Mouse (Mus musculus): ENCODE data around the gene Bmp6. TPM values are rescaled to one million over a fixed set of nuclear protein-coding genes. Genes with fewer than 3 reads are reported as not detected.

The Bmp6 gene
- polyA plus RNA-seq, 1 experiment from 2014 or later, result 1.1 TPM

GRCm38 (mm10) chr13:38520299-38520698 is 175.4 kb downstream of the Bmp6 start:
- WGBS, result 92% methylated on average over 11 of the region's 11 CpGs
- Histone ChIP-seq H3K36me3 (ENCODE audit: control insufficient read depth, insufficient read depth) (peaks cover 64% of the 10 kb centered on the region), H3K4me1 (replicated peaks; ENCODE audit: control insufficient read depth, insufficient read depth, low read length) (0 out of 2 replicates have a peak, but pooled peaks cover 3% of the 10 kb centered on the region), H3K4me3 (ENCODE audit: low read depth, low read length) (no peak overlapping the region), H3K4me2 (replicated peaks; ENCODE audit: low read depth) (no peak overlapping the region), H3K9me3 (ENCODE audit: control insufficient read depth) (no peaks in the 10 kb centered on the region), H3K27ac (ENCODE audit: low read depth, low read length) (no peak overlapping the region), H3K27me3 (replicated peaks; ENCODE audit: control insufficient read depth, insufficient read depth, low read length) (no peaks in the 10 kb centered on the region), H3K9ac (ENCODE audit: low read depth, low read length) (no peak overlapping the region)
- no peak for ATAC-seq
- no peak for TF ChIP-seq CTCF (IDR thresholded peaks at IDR 0.05; ENCODE audit: low read depth)

DNA sequence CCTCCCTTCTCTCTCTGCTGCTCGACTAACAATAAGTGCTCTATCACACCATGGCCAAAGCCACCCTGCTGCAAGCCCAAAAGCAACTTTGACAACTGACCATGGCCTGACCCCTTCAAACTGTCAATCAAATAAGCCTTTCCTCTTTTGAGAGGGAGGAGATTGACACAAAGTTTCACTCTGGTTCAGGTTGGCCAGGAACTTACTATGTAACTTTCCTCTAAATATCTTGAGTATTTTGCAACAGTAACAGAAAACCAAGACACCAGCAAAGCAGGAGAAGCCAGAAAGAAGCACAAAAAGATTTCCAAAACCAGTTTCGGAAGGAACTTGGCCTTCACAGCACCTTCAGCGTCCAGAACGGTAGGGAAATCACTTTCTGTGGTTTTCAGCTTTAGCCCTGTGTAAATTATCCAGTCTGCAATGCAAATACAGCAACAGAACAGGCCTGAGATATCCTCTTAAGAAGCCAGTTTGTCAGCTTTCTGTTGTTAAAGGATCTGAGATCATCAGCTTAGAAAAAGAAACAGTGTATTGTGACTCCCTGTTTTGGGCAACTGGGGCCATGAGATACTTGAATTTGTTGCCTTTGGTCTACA is 177.2 kb downstream of the Bmp6 start:
- no peak overlapping the region for H3K9ac ChIP-seq (ENCODE audit: low read depth, low read length)
- H3K27me3 ChIP-seq (replicated peaks; ENCODE audit: control insufficient read depth, insufficient read depth, low read length), result no peaks in the 10 kb centered on the region
- 65% methylated on average over 4 of the region's 4 CpGs for WGBS
- no peak for ATAC-seq
- no peaks in the 10 kb centered on the region for H3K9me3 ChIP-seq (ENCODE audit: control insufficient read depth)
- H3K4me1 ChIP-seq (replicated peaks; ENCODE audit: control insufficient read depth, insufficient read depth, low read length), result peaks cover 16% of the 10 kb centered on the region
- peaks cover 53% of the 10 kb centered on the region for H3K36me3 ChIP-seq (ENCODE audit: control insufficient read depth, insufficient read depth)
- H3K4me3 ChIP-seq (ENCODE audit: low read depth, low read length), result no peak overlapping the region
- H3K27ac ChIP-seq (ENCODE audit: low read depth, low read length), result no peak overlapping the region
- TF ChIP-seq CTCF (IDR thresholded peaks at IDR 0.05; ENCODE audit: low read depth), result no peak
- no peak overlapping the region for H3K4me2 ChIP-seq (replicated peaks; ENCODE audit: low read depth)

GRCm38 (mm10) chr13:38523231-38523630 is 178.3 kb downstream of the Bmp6 start:
- ATAC-seq, result no peak
- Histone ChIP-seq H3K4me1 (replicated peaks; ENCODE audit: control insufficient read depth, insufficient read depth, low read length) (peaks cover 18% of the 10 kb centered on the region), H3K9ac (ENCODE audit: low read depth, low read length) (no peak overlapping the region), H3K9me3 (ENCODE audit: control insufficient read depth) (no peaks in the 10 kb centered on the region), H3K4me3 (ENCODE audit: low read depth, low read length) (no peak overlapping the region), H3K27me3 (replicated peaks; ENCODE audit: control insufficient read depth, insufficient read depth, low read length) (no peaks in the 10 kb centered on the region), H3K36me3 (ENCODE audit: control insufficient read depth, insufficient read depth) (peaks cover 42% of the 10 kb centered on the region), H3K4me2 (replicated peaks; ENCODE audit: low read depth) (no peak overlapping the region), H3K27ac (ENCODE audit: low read depth, low read length) (no peak overlapping the region)
- WGBS, result 90% methylated on average over 11 of the region's 11 CpGs
- TF ChIP-seq CTCF (IDR thresholded peaks at IDR 0.05; ENCODE audit: low read depth), result no peak

DNA sequence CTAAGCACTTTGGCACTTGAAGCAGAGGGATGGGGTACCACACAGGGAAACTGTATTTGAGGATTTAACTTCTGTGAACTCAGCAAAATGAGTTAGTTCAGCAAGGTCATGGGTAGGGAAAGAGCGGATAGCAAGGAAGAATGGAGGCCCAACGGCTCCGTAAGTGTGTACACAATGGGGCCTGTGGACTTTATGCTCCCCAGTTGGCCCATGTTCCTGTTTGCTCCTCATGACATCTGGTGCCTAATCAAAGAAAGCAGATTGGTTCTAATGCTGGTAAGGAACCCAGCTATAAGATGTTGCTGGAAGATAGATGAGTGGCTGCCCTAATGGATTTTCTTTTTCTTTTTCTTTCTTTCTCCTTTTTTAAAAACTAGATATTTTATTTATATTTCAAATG is 180.4 kb downstream of the Bmp6 start:
- Histone ChIP-seq H3K27ac (ENCODE audit: low read depth, low read length) (no peak overlapping the region), H3K4me1 (replicated peaks; ENCODE audit: control insufficient read depth, insufficient read depth, low read length) (peaks cover 18% of the 10 kb centered on the region), H3K27me3 (replicated peaks; ENCODE audit: control insufficient read depth, insufficient read depth, low read length) (no peaks in the 10 kb centered on the region), H3K9ac (ENCODE audit: low read depth, low read length) (no peak overlapping the region), H3K9me3 (ENCODE audit: control insufficient read depth) (no peaks in the 10 kb centered on the region), H3K4me3 (ENCODE audit: low read depth, low read length) (no peak overlapping the region), H3K4me2 (replicated peaks; ENCODE audit: low read depth) (0 out of 2 replicates have a peak overlapping the region, but pooled peaks have one; percentile 9), H3K36me3 (ENCODE audit: control insufficient read depth, insufficient read depth) (peaks cover 25% of the 10 kb centered on the region)
- ATAC-seq, result no peak
- 39% methylated on average over 3 of the region's 3 CpGs for WGBS
- TF ChIP-seq CTCF (IDR thresholded peaks at IDR 0.05; ENCODE audit: low read depth), result no peak

GRCm38 (mm10) chr13:38526116-38526515 is 181.2 kb downstream of the Bmp6 start:
- no peak for ATAC-seq
- no peak overlapping the region for H3K27ac ChIP-seq (ENCODE audit: low read depth, low read length)
- H3K4me3 ChIP-seq (ENCODE audit: low read depth, low read length), result no peak overlapping the region
- H3K9ac ChIP-seq (ENCODE audit: low read depth, low read length), result no peak overlapping the region
- no peaks in the 10 kb centered on the region for H3K9me3 ChIP-seq (ENCODE audit: control insufficient read depth)
- TF ChIP-seq CTCF (IDR thresholded peaks at IDR 0.05; ENCODE audit: low read depth), result no peak
- WGBS, result 52% methylated on average over 2 of the region's 2 CpGs
- 0 out of 2 replicates have a peak, but pooled peaks cover under 1% of the 10 kb centered on the region for H3K27me3 ChIP-seq (replicated peaks; ENCODE audit: control insufficient read depth, insufficient read depth, low read length)
- peak overlapping the region; percentile 96 for H3K4me2 ChIP-seq (replicated peaks; ENCODE audit: low read depth)
- H3K36me3 ChIP-seq (ENCODE audit: control insufficient read depth, insufficient read depth), result peaks cover 17% of the 10 kb centered on the region
- peaks cover 18% of the 10 kb centered on the region for H3K4me1 ChIP-seq (replicated peaks; ENCODE audit: control insufficient read depth, insufficient read depth, low read length)

GRCm38 (mm10) chr13:38527041-38527796 is 182.3 kb downstream of the Bmp6 start:
- Histone ChIP-seq H3K4me1 (replicated peaks; ENCODE audit: control insufficient read depth, insufficient read depth, low read length) (peaks cover 18% of the 10 kb centered on the region), H3K27ac (ENCODE audit: low read depth, low read length) (peak overlapping the region; percentile 91), H3K4me3 (ENCODE audit: low read depth, low read length) (peak overlapping the region; percentile 91), H3K27me3 (replicated peaks; ENCODE audit: control insufficient read depth, insufficient read depth, low read length) (0 out of 2 replicates have a peak, but pooled peaks cover 3% of the 10 kb centered on the region), H3K9me3 (ENCODE audit: control insufficient read depth) (no peaks in the 10 kb centered on the region), H3K4me2 (replicated peaks; ENCODE audit: low read depth) (peak overlapping the region; percentile 96), H3K9ac (ENCODE audit: low read depth, low read length) (peak overlapping the region; percentile 88), H3K36me3 (ENCODE audit: control insufficient read depth, insufficient read depth) (peaks cover 8% of the 10 kb centered on the region; the same call in 1 of the 2 replicates)
- TF ChIP-seq CTCF (IDR thresholded peaks at IDR 0.05; ENCODE audit: low read depth), result no peak
- ATAC-seq, result peak; percentile 8; the same call in 1 of the 2 replicates
- WGBS, result 4% methylated on average over 15 of the region's 15 CpGs
